Comparison of ENCODE assay signal across 18 mouse cellular contexts in genomic region chr9:122039848-122040247, GRCm38 (mm10).
"Had no signal": no experiment of that assay in that cellular context is flagged by ENCODE, and none has a peak within 500 bp of the region (broad histone marks: within the 10 kb centered on the region; RNA-seq: fewer than 3 reads in every experiment).

No protein-coding gene starts in this region.

- DNase-seq: kidney, postnatal 10 days; kidney, postnatal 36 days; layer of hippocampus, postnatal 36 days; liver, embryonic 13.5 days; lung, adult 2 months; lung, postnatal 14 days; lung, postnatal 4 days; midbrain, embryonic 14.5 days; right cerebral cortex, adult 18-20 months; right cerebral cortex, postnatal 14 days; right cerebral cortex, postnatal 4 days; thymus, adult 2 months; thymus, postnatal 14 days; thymus, postnatal 4 days had no signal

- H3K4me3 ChIP-seq: left cerebral cortex, adult 2 months; liver, embryonic 13.5 days; neural tube, embryonic 12.5 days; neural tube, embryonic 15.5 days had no signal

- H3K27ac ChIP-seq: left cerebral cortex, adult 2 months; liver, embryonic 13.5 days; neural tube, embryonic 12.5 days; neural tube, embryonic 15.5 days; stomach, postnatal 0 days had no signal
